Mouse (Mus musculus): Measurements from ENCODE around the gene Tmem74b.

DNA sequence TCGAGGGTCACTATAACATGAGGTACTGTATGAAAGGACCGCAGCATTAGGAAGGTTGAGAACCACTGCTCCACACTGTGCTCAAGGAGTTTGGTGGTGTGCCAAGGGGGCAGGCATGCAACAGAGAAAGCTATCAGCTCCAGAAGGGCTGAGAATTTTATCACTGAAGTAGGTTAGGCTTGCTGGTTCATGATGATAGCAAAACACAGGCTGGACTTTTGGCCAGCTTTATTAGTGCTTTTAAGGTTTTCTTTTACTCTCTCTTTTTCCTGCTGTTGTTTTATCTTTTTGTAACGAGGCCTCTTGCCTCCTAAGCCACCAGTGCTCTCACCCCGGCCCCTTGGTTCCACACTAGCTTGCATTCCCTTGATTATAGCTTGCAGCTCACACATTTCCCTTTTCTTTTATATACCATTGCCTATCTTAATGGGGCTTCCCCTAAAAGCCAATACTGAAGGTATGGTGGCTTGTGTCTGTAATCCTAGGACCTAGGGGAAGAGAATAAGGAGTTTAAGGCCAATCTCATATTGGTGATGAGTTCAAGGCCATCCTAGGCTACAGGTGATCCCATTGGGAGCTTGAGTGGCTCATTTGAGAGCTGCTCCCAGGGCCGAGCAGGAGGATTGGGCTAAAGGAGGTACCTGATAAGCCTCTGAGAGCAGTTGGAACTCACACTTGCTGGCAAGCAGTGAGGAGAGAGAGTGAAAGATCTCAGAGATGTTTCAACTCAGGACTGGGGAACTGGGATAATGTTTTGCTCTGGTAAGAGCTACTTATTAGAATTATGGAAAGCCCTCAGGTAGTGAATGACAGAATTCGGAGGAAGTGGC lies 41.3 kb downstream of the Tmem74b start:
- TF ChIP-seq POLR2AphosphoS2 (IDR thresholded peaks at IDR 0.05; ENCODE audit: low read length) (no peak), CTCF (IDR thresholded peaks at IDR 0.05 in 2 of 3, conservative IDR thresholded peaks at IDR 0.05 in 1 of 3; ENCODE audit: control insufficient read depth in 1 of 3, insufficient read depth in 1 of 3, low read depth in 2 of 3, low read length in 3 of 3, poor library complexity in 1 of 3, severe bottlenecking in 1 of 3) (no peak), KAT2A (conservative IDR thresholded peaks at IDR 0.05; ENCODE audit: low read depth, low read length) (no peak), POLR2A (IDR thresholded peaks at IDR 0.05; ENCODE audit: control insufficient read depth in 1 of 2, insufficient read depth in 1 of 2, low read depth in 1 of 2, low read length in 2 of 2, poor library complexity in 1 of 2) (no peak), GATA1 (IDR thresholded peaks at IDR 0.05; ENCODE audit: low read depth, low read length) (peak; percentile 97)
